ENCODE assay signal across 8 mouse cellular contexts in genomic region chr7:139703146-139703825, GRCm38 (mm10). TPM values are rescaled to one million over a fixed set of nuclear protein-coding genes. Genes with fewer than 3 reads are reported as not detected.
DNase-seq lines count a peak whose midpoint lies in the region; ATAC-seq and TF ChIP-seq lines count a peak whose summit lies in the region.

No protein-coding gene starts in this region.

- peak; percentile 64 for DNase-seq in ovary, postnatal 10 days (ENCODE audit: low spot score)
- no peak for DNase-seq in ovary, adult 18-20 months (ENCODE audit: low spot score)
- DNase-seq in embryo, embryonic 10.5 days (ENCODE audit: low spot score) = peak; percentile 88
- DNase-seq in gastrocnemius, postnatal 25 days = peak; percentile 42
- peak; percentile 93 for DNase-seq in left cerebral cortex, postnatal 14 days (ENCODE audit: low spot score in 2 of 2)
- peak in 1 of 2 experiments; percentile 46 for DNase-seq in spleen, adult 2 months (ENCODE audit: low read depth in 1 of 2, low spot score in 2 of 2)

- no peaks in the 10 kb centered on the region for H3K9me3 ChIP-seq in intestine, embryonic 16.5 days (ENCODE audit: control insufficient read depth, low read length)

- no peaks in the 10 kb centered on the region for H3K4me1 ChIP-seq in intestine, embryonic 16.5 days (ENCODE audit: control insufficient read depth, insufficient read depth, low read length)
- H3K4me1 ChIP-seq in spleen, adult 2 months (ENCODE audit: control insufficient read depth, insufficient read depth, insufficient read length) = no peaks in the 10 kb centered on the region

- H3K27me3 ChIP-seq in intestine, embryonic 16.5 days (replicated peaks; ENCODE audit: control insufficient read depth, insufficient read depth, low read length) = no peaks in the 10 kb centered on the region
- H3K27me3 ChIP-seq in spleen, adult 2 months (ENCODE audit: control insufficient read depth, insufficient read depth, low read length) = no peaks in the 10 kb centered on the region

- H3K4me3 ChIP-seq in intestine, embryonic 16.5 days (ENCODE audit: low read length) = no peak overlapping the region
- no peak overlapping the region for H3K4me3 ChIP-seq in spleen, adult 2 months (ENCODE audit: extremely low read depth, insufficient read depth, insufficient read length)

- intact Hi-C loops in left cerebral cortex, postnatal 14 days (cut with DNase I) = loop anchor here (1.0 to 10.0 kb wide), 2 partner anchors 132 to 158 kb away; partner anchors contain the start of gene Adgra1

- TF ChIP-seq POLR2A in spleen, adult 2 months (IDR thresholded peaks at IDR 0.05; ENCODE audit: low read depth, low read length) = no peak

- ATAC-seq in intestine, embryonic 16.5 days = peak; percentile 66; the same call in 1 of the 2 replicates
- ATAC-seq in megakaryocyte-erythroid progenitor cell, adult 5-6 weeks (replicated peaks; ENCODE audit: low FRiP score, low TSS enrichment, poor library complexity, severe bottlenecking) = peak; percentile 88

- no peaks in the 10 kb centered on the region for H3K36me3 ChIP-seq in intestine, embryonic 16.5 days (ENCODE audit: control insufficient read depth, insufficient read depth, low read length)
- no peaks in the 10 kb centered on the region for H3K36me3 ChIP-seq in spleen, adult 2 months (ENCODE audit: control insufficient read depth, insufficient read depth, low read length)

- peak; percentile 59; the same call in 1 of the 2 replicates for TF ChIP-seq CTCF in spleen, adult 2 months (IDR thresholded peaks at IDR 0.05; ENCODE audit: extremely low read depth, insufficient read depth, insufficient read length, insufficient replicate concordance)

- WGBS in intestine, embryonic 16.5 days = 35% methylated on average over 6 of the region's 6 CpGs
- 28% methylated on average over 6 of the region's 6 CpGs for WGBS in spleen, adult 2 months

- no peak overlapping the region for H3K9ac ChIP-seq in intestine, embryonic 16.5 days (ENCODE audit: low read depth, low read length)

- H3K4me2 ChIP-seq in intestine, embryonic 16.5 days (ENCODE audit: low read depth, low read length) = no peak overlapping the region

- H3K27ac ChIP-seq in intestine, embryonic 16.5 days (ENCODE audit: low read length) = no peak overlapping the region
- no peak overlapping the region for H3K27ac ChIP-seq in spleen, adult 2 months (ENCODE audit: insufficient read depth, low read length)

RNA-seq across cellular contexts. Expression of gene Cfap46, which starts 19.7 kb away (rescaled TPM):
- total RNA-seq in gastrocnemius, postnatal 25 days (2021) = under 1 TPM in 1 of 2 experiments, not detected in 1; 0.18 TPM
- 0.13 and 0.23 TPM in 2 replicates for polyA plus RNA-seq in intestine, embryonic 16.5 days (2015; fragmentation: Nextera tagmentation; extraction: Ambion mirVana)
- total RNA-seq in left cerebral cortex, postnatal 14 days (2021) = 1 to 10 TPM; 1.6 to 2.2 TPM
- not detected in 2 replicates for total RNA-seq in megakaryocyte-erythroid progenitor cell, adult 5-6 weeks (2014; fragmentation: Nextera tagmentation)
- not detected in 2 replicates for total RNA-seq in megakaryocyte-erythroid progenitor cell, adult 5-6 weeks (2017)
- polyA plus RNA-seq in spleen, adult 2 months (2012; rRNA removed) = 0.11 TPM in 1 of 2 replicates, not detected in the other
